Mouse (Mus musculus): Measurements from ENCODE around the gene Pdzd2.

The Pdzd2 gene

DNA sequence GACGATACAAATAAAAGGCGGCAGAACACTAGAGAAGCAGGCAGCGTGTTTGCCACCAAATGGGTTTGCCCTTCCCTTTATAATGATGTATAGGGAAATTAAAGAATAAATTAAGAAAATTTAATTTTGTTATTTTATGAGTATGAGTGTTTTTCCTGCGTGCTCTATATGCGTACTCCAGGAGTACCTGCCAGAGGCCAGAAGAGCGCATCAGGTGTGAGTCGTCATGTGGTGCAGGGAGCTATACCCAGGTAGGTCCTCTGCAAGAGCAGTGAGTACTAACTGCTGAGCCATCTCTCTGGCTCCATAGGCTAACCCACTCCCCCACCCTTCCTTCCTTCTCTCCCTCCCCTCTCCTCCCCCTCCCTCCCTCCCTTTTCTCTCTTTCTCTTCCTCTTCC, 388.3 kb downstream of the Pdzd2 start:
- no peak for DNase-seq (ENCODE audit: low spot score)

- no peak for DNase-seq (ENCODE audit: low spot score)
Observed at GRCm38 (mm10) chr15:12349840-12350239, 389.9 kb downstream of the Pdzd2 start.

GRCm38 (mm10) chr15:12348950-12349349, 390.8 kb downstream of the Pdzd2 start:
- DNase-seq (ENCODE audit: low spot score): no peak

DNA sequence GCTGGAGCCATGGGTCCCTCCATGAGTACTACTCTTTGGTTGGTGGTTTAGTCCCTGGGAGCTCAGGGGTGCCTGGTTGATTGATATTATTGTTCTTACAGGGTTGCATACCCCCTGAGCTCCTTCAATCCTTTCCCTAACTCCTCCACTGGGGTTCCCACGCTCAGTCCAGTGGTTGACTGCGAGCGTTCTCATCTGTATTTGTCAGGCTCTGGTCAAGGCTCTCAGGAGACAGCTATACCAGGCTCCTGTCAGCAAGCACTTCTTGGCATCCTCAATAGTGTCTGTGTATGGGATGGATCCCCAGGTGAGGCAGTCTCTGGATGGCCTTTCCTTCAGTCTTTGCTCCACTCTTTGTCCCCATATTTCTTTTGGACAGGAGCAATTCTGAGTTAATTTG, 392.8 kb downstream of the Pdzd2 start:
- no peak for DNase-seq (ENCODE audit: low spot score)

GRCm38 (mm10) chr15:12341401-12341758, 398.3 kb downstream of the Pdzd2 start:
- DNase-seq (ENCODE audit: low spot score): no peak

DNA sequence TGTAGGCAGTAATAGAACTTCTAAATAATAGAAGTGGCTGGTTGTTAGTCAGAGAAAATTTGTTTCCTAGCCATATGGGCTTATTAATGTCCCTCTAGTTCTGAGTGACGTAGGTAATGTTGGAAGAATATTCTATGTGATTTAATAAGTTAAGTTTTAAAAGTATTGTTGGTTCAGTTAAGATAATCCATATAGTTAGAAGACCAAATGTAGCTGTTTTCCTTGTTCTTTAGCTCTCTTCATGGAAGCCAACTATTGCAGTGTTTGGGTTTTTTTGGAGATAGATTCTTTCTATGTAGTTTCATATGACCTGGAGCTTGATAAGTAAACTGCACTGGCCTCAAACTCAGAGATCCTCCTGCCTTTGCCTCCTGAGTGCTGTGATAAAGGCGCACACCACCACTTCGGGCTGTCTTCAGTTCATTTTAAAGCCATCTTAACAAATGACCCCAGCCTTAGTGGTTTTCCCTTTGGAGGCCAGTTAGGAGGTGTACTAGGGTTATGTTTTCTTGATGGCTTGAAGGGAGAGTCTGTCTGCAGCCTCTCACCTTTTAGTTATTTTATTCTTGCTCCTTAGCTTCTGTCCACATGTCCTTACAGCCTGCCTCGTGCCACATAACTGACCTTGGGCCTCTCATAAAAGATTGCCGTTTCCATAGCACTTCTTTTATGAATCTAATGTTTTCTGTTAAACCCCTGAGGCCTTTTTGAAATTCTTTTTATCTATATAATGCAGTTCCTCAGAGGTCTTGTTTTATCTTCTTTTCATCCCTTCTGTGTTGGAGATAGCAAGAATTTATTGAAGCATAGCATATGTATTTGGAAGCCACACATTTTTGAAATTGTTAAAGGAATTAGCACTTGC, 399.0 kb downstream of the Pdzd2 start:
- no peak for DNase-seq (ENCODE audit: low spot score)

DNA sequence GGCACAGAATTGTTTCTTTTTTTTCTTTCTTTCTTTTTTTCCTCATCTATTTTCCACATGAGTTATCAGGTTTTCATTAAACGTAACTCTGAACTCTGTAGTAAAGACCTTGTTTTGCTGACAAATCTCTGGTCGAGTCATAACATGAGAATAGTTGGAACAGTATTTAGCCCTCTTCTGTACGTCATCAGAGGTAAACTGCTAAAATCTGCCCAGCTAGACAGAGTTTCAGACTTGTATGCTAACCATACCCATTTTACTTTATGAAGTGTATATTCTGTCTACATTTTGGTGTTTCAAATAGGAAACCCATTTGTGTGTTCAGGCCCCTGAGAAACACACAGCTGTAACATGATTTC, 402.0 kb downstream of the Pdzd2 start:
- DNase-seq (ENCODE audit: low spot score): no peak

GRCm38 (mm10) chr15:12337030-12337778, 402.5 kb downstream of the Pdzd2 start:
- no peak for DNase-seq (ENCODE audit: low spot score)

GRCm38 (mm10) chr15:12334381-12334780, 405.3 kb downstream of the Pdzd2 start:
- no peak for DNase-seq (ENCODE audit: low spot score)

DNA sequence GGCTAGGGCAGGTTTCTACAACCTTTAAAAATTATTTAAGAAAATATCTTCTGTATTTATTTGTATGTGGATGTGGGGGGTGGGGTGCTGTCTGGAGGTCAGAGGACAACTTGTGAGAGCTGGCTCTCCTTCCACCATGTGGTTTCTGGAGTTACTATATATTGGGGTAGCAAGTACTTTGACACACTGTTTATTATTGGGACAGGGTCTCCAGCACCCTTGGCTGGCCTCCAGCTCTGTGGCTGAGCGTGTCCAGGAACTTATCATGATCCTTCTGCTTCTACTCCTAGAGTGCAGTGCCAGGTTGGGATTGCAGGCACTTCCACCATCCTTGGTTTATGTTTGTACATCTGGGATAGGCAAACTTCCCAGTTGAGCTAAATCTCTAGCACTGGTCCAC, 408.4 kb downstream of the Pdzd2 start:
- no peak for DNase-seq (ENCODE audit: low spot score)

DNA sequence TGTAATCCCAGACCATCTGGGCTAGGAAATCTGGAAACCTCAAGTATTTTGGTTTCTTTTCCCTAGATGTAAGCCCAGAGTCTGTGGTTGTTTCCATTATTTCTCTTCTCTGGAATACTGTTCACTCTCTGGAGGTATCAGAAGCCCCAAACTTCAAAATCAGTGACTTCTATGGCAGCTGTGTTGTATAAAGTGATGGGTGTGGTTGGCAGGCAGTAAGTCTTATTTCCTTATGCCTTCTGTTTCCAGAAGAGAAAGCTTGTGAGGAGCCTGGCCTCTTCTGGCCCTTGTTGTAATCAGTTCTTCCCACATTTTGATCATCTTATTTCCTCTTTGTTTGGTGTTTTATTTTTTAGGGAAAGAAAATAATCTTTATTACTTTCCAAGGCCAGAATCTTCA, 408.8 kb downstream of the Pdzd2 start:
- no peak for DNase-seq (ENCODE audit: low spot score)

GRCm38 (mm10) chr15:12330389-12330788, 409.3 kb downstream of the Pdzd2 start:
- DNase-seq (ENCODE audit: low spot score): no peak

DNA sequence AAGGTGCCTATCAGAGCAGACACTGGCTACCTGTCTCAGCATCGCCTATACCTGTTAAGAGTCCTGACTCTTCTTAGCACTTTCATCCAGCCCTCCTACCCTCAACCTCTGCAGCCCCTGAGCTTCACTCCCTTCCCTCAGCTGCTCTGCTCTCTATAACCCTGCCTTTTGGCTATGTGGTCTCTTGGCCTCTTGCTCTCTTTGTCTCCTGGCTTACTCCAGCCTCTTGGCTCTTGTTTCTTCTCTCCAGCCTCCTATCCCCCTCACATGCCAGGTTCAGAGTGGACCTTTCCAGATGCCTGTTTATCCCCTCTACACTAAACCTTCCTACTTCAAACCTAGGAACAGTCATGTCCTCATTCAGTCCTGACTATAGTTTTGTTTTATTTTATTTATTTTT, 415.4 kb downstream of the Pdzd2 start:
- no peak for DNase-seq (ENCODE audit: low spot score)

DNA sequence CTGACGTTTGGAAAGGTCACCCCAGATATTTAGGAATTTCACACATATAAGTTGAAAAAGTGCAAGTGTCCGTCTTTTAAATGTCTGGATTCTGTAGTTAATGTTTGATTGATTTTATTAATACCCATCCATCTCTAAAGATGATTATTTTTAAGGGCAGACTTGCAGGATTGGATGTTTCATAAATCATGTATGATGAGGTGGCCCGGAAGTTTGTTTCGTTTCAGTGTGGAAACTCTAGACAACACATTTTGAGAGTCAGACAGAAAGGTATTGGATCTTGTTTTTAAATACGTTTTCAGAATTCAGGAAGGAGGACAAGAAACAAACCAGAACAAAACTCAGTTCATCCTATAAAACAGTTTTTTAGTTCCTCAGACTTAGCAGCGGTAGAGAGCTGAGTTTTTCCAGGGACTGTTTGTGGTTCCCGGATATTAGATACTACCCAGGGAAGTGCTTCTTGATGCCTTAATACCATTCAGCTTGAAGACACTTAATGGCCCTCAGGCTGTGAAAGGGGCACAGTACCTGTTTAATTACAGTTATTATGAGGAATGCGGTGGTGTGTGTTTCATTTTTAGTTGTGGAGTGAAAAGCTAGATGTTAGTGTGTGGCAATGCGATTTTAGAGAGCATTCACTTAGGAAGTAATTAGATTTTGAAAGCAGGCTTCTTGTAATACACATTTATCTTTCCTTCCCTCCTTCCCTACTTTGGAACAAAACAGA, 416.9 kb downstream of the Pdzd2 start:
- DNase-seq (ENCODE audit: low spot score): no peak

- DNase-seq (ENCODE audit: low spot score): no peak
Observed at GRCm38 (mm10) chr15:12321788-12322621, 417.7 kb downstream of the Pdzd2 start, which contains the start of gene 1810049J17Rik. 1810049J17Rik (minus strand) TSS chr15:12321899.

DNA sequence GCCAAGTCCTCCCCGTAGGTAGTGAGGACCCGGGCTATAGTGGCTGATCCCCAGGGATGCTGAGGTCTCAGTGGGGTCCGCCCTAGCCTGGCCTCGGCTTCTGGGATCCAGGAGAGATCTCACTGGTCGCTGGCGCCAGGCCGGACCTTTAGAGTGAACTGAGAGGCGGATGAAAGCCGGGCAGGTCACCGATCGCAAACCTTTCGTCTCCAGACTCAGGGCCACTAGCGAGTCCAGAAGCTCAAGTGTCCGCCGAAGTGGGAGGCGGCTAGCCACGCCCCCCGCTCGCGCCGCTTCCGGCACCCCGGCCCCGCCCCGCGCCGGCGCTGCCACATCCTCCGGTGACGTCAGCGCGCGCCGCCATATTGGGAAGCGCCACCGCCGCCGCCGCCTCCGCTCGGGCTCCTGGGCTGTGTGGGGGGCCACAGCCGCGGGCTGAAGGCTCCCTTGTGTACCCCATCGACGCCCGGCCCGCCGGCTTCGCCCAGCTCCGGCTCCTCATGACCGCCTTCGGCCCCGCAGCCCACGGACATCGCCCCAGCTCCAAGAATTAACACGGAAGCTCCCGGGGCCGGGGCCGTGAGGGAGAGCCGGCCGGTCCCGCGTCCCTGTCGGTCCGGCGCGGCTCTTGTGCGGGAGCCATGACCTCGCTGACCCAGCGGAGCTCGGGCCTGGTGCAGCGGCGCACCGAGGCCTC, 418.5 kb downstream of the Pdzd2 start, which contains the start of gene Golph3:
Gene Golph3 (plus strand): TSS at position 360 of the 697 bp plus-strand sequence.
- DNase-seq (ENCODE audit: low spot score): peak; percentile 89

DNA sequence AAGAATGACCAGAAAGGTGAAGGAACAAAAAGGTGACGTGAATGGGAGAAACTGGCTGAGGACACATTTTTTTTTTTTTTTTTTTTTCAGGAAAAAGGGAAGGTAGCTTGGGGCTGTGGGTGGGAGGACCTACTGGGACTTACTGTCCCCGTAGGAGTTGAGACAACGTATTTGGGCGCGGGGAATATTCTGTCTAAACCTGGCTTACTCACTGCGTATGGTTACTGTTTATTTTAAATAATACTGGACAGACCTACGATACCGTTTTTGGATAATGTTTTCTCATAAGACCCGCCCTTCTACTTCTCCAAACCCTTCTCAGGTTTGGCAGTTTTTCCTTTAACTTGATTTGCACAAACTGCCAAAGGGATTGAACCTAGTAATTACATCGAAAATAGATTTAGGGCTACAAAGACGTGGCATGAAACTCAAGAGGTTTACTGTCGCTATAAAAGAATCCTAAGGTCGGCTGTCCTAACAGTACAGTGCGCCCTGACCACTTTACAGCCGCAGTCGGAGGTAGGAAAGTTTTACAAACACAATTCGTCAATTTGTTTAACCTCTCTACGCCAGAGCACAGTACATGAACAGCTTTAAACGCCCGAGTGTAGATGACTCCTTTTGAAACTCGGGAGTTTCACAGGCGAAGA, 419.2 kb downstream of the Pdzd2 start:
- DNase-seq (ENCODE audit: low spot score): no peak

DNA sequence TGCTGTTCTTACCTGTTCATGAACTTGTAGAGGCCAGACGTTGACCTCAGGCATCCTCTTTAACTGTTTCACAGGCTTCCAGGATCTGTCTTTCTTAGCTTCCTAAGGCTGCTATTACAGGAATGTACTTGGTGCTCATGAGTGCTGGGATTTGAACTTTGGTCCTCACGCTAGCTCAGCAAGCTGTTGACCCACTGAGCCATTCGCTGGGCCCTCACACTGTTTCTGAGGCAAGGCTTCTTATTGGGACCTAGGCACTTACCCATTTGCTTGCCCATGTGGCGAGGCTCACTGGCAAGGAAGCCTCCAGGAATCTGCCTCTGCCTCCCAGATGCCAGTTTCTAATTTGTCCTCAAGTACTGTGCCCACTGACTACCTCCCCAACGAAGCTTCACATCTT, 419.8 kb downstream of the Pdzd2 start:
- no peak for DNase-seq (ENCODE audit: low spot score)

- no peak for DNase-seq (ENCODE audit: low spot score)
Observed at GRCm38 (mm10) chr15:12318451-12318850, 421.3 kb downstream of the Pdzd2 start.

DNA sequence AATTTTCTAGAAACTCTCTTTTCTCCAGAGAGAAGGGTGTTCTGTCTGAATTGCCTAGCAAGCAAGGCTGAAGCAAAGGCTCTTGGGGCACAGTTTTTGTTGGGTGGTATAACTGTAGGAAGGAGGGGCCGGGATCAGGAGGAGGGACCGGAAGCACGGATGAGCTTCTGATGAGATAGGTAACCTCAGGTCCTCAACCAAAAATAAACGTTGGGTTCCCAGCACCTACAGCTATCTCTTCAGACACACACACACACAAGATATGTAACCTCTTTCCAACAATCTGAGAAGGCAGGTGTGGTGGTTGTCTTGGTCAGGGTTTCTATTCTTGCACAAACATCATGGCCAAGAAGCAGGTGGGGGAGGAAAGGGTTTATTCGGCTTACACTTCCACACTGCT, 422.4 kb downstream of the Pdzd2 start:
- DNase-seq (ENCODE audit: low spot score): no peak

- no peak for DNase-seq (ENCODE audit: low spot score)
Observed at GRCm38 (mm10) chr15:12315996-12316395, 423.7 kb downstream of the Pdzd2 start.
